Mouse (Mus musculus): ENCODE data around the gene Olfr1487.
"Not testable (repeated sequence)": the region's sequence is repeated elsewhere in the genome, so short reads cannot be mapped to it uniquely, and the experiment has no call there.

The Olfr1487 gene

DNA sequence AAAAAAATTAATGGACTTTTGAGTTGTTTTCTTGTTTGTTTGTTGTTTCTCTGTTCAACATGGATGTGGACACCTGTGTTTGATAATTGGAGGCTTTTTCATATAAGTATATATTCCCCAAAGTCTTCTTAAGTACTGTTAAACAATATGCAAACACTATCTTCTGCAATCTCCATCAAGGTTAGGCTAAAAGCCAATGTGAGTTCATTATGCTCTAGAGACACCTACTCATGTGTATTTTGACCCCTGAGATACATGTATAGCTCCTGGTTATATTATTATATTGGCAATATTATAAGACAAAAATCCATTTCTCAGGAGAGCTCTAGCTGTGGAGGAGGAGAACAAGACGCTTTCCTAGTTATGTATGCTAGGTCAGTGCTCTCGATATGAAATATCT, at the start of gene Olfr1487:
Gene Olfr1487, plus strand, starts transcription at position 301 of the 400 bp plus-strand sequence.
- in situ Hi-C loops (cut with MboI; ENCODE audit: low pct_unique_long_range_greater_than_20kb in 1 of 2, low sequenced_read_pairs in 2 of 2, unreplicated experiment in 1 of 2), result not testable (repeated sequence)

DNA sequence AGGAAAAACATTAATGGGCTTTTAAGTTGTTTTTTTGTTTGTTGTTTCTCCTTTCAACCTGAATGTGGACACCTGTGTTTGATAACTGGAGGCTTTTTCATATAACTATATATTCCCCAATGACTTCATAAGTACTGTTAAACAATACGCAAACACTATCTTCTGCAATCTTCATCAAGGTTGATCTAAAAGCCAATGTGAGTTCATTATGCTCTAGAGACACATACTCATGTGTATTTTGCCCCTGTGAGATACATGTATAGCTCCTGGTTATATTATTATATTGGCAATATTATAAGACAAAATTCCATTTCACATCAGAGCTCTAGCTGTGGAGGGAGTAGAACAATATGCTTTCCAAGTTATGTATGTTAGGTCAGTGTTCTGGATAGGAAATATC, 34.0 kb upstream of the Olfr1487 start, which contains the start of gene Olfr1484:
Gene Olfr1484, plus strand, starts transcription at position 301 of the 400 bp plus-strand sequence.
- in situ Hi-C loops (cut with MboI; ENCODE audit: low pct_unique_long_range_greater_than_20kb in 1 of 2, low sequenced_read_pairs in 2 of 2, unreplicated experiment in 1 of 2), result no loop called here

DNA sequence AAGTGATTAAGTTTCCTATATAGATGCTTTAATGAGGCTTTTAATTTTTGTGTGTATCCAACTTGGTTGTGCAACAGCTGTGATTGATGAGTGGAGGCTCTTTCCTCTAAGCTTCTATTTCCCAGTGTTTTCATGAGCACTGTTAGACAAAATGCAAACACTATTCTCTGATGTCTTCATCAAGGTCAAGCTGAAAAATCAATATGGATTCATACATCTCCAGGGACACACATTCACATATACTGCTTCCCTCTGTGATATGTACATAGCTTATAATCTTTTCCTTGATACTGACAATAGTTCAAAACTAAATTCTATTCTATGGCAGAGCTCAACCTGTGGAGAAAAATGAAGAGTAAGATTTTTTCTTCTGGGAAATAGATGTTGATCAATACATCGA, 14.1 kb downstream of the Olfr1487 start, which contains the start of gene Olfr1489:
Gene Olfr1489, plus strand, starts transcription at position 301 of the 400 bp plus-strand sequence.
- in situ Hi-C loops (cut with MboI; ENCODE audit: low pct_unique_long_range_greater_than_20kb in 1 of 2, low sequenced_read_pairs in 2 of 2, unreplicated experiment in 1 of 2), result no loop called here

DNA sequence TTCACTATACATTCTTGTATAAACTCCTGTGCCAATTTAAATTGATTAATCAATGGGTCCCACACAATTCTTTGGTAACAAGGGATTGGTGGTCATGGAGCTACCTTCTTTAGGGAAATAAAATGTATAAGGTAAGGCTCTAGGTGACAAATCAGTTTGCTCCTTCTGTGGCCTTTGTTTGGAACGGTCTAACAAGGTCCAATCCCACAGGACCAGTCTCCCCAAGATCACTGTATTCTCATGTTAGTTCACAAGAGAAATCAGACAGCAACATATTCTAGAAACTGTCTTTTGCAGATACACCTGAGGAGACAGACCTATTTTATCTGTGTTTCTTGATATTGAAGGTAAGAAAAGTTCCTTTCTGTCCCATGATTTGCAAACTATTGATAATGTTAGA, 33.6 kb downstream of the Olfr1487 start, which contains the start of gene Olfr1490:
Gene Olfr1490, plus strand, starts transcription at position 301 of the 400 bp plus-strand sequence.
- in situ Hi-C loops (cut with MboI; ENCODE audit: low pct_unique_long_range_greater_than_20kb in 1 of 2, low sequenced_read_pairs in 2 of 2, unreplicated experiment in 1 of 2), result no loop called here

Measured in mouse embryonic stem cell (cell line).